In the genomic region with DNA sequence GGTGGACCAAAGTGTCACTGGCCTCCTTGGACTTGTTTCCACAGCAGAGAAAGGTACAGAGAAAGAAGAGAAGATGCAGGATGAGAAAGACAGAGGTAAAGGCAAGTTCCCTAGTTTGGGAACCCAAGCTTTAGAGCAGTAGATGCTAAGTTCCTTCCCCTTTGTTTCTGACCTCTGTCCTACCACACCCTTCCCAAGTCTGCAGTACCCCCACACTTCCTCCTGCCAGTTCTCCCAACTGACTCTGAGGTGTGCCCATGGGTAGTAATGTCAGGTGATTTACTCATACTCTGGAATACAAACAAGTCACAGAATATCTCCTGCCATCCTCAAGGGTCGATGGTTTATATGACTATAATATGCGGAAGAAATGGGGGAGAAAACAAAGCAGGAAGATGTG, we compare ENCODE assay signal across 21 mouse cellular contexts. TPM values are rescaled to one million over a fixed set of nuclear protein-coding genes. Genes with fewer than 3 reads are reported as not detected.
DNase-seq lines count a peak whose midpoint lies in the region; ATAC-seq and TF ChIP-seq lines count a peak whose summit lies in the region.
"Had no signal": no experiment of that assay in that cellular context is flagged by ENCODE, and none has a peak within 500 bp of the region (broad histone marks: within the 10 kb centered on the region; RNA-seq: fewer than 3 reads in every experiment).

No protein-coding gene starts in this region.

- H3K9ac ChIP-seq in intestine, embryonic 15.5 days: no peak overlapping the region
- H3K9ac ChIP-seq: embryonic facial prominence, embryonic 15.5 days; forebrain, embryonic 15.5 days; heart, embryonic 12.5 days had no signal

- no peaks in the 10 kb centered on the region for H3K9me3 ChIP-seq in intestine, embryonic 15.5 days
- H3K9me3 ChIP-seq: embryonic facial prominence, embryonic 15.5 days; forebrain, embryonic 10.5 days; forebrain, embryonic 15.5 days; heart, embryonic 12.5 days; hindbrain, embryonic 10.5 days had no signal

- peaks cover 17% of the 10 kb centered on the region for H3K4me1 ChIP-seq in bone marrow, adult 2 months (ENCODE audit: control insufficient read depth, insufficient read depth, low read length)
- H3K4me1 ChIP-seq in intestine, embryonic 15.5 days (replicated peaks): peaks cover 40% of the 10 kb centered on the region
- H3K4me1 ChIP-seq in small intestine, adult 2 months (ENCODE audit: control insufficient read depth, insufficient read depth, insufficient read length, low read length): peaks cover 31% of the 10 kb centered on the region

- TF ChIP-seq POLR2A in bone marrow, adult 2 months (IDR thresholded peaks at IDR 0.05; ENCODE audit: borderline replicate concordance, control insufficient read depth, low read depth, low read length): no peak
- TF ChIP-seq POLR2A in small intestine, adult 2 months (IDR thresholded peaks at IDR 0.05; ENCODE audit: low read depth, low read length): no peak

- whole genome bisulfite sequencing in bone marrow, adult 2 months: 51% methylated on average over 2 of the region's 2 CpGs
- 83% methylated on average over 2 of the region's 2 CpGs for WGBS in intestine, embryonic 15.5 days
- WGBS in small intestine, adult 2 months: 36% methylated on average over 2 of the region's 2 CpGs

- H3K27ac ChIP-seq in bone marrow, adult 2 months (ENCODE audit: control insufficient read depth, insufficient read depth, low read depth, low read length, poor library complexity): peak overlapping the region; percentile 55
- H3K27ac ChIP-seq in intestine, embryonic 15.5 days: no peak overlapping the region
- peak overlapping the region; percentile 76 for H3K27ac ChIP-seq in small intestine, adult 2 months (ENCODE audit: insufficient read depth, low read depth, low read length)
- H3K27ac ChIP-seq: embryonic facial prominence, embryonic 15.5 days; forebrain, embryonic 10.5 days; forebrain, embryonic 15.5 days; hindbrain, embryonic 10.5 days had no signal

- TF ChIP-seq CTCF in bone marrow, adult 2 months (IDR thresholded peaks at IDR 0.05; ENCODE audit: control insufficient read depth, insufficient read depth, low read length): no peak
- no peak for TF ChIP-seq CTCF in small intestine, adult 2 months (IDR thresholded peaks at IDR 0.05; ENCODE audit: extremely low read depth, insufficient read length, insufficient replicate concordance, low read depth, low read length)

- no peak for DNase-seq in gastrocnemius, postnatal 25 days
- no peak for DNase-seq in T-cell, adult 2 months (ENCODE audit: low spot score)
- DNase-seq: adrenal gland, postnatal 10 days; cerebellum, adult 18-20 months; cerebellum, adult 9-11 months; embryo, embryonic 11 days; gastrocnemius, postnatal 10 days had no signal

- no peak overlapping the region for H3K4me3 ChIP-seq in bone marrow, adult 2 months (replicated peaks; ENCODE audit: control insufficient read depth, low read depth, low read length)
- no peak overlapping the region for H3K4me3 ChIP-seq in intestine, embryonic 15.5 days (replicated peaks)
- H3K4me3 ChIP-seq in small intestine, adult 2 months (ENCODE audit: low read depth, low read length): no peak overlapping the region
- H3K4me3 ChIP-seq: embryonic facial prominence, embryonic 15.5 days; erythroblast, embryonic 14.5 days; forebrain, embryonic 10.5 days; forebrain, embryonic 15.5 days; heart, embryonic 12.5 days; hindbrain, embryonic 10.5 days had no signal

- peak; percentile 34; the same call in 1 of the 2 replicates for ATAC-seq in intestine, embryonic 15.5 days
- peak; percentile 65 for ATAC-seq in megakaryocyte, adult 5-6 weeks (ENCODE audit: poor library complexity, severe bottlenecking)
- ATAC-seq in megakaryocyte-erythroid progenitor cell, adult 5-6 weeks (replicated peaks; ENCODE audit: low FRiP score, low TSS enrichment, poor library complexity, severe bottlenecking): no peak
- ATAC-seq: forebrain, embryonic 15.5 days; hindbrain, embryonic 16.5 days; inflammation-experienced regulatory T-cells, adult 6 months had no signal

- no peaks in the 10 kb centered on the region for H3K27me3 ChIP-seq in intestine, embryonic 15.5 days (replicated peaks)
- H3K27me3 ChIP-seq in small intestine, adult 2 months (ENCODE audit: control insufficient read depth, insufficient read depth, low read length): no peaks in the 10 kb centered on the region
- H3K27me3 ChIP-seq: CH12.LX; embryonic facial prominence, embryonic 15.5 days; forebrain, embryonic 15.5 days; heart, embryonic 12.5 days had no signal

- no peak overlapping the region; the same call in 1 of the 2 replicates for H3K4me2 ChIP-seq in intestine, embryonic 15.5 days (replicated peaks)
- H3K4me2 ChIP-seq: embryonic facial prominence, embryonic 15.5 days; forebrain, embryonic 15.5 days; heart, embryonic 12.5 days had no signal

- no peaks in the 10 kb centered on the region for H3K36me3 ChIP-seq in intestine, embryonic 15.5 days
- H3K36me3 ChIP-seq in small intestine, adult 2 months (ENCODE audit: control insufficient read depth, insufficient read depth, low read length): no peaks in the 10 kb centered on the region
- H3K36me3 ChIP-seq: heart, embryonic 12.5 days had no signal

RNA-seq across cellular contexts. Expression of gene Dnmt3a, which starts 29.8 kb away (rescaled TPM):
- 26.8 and 41.5 TPM in 2 replicates for polyA plus RNA-seq in bone marrow, adult 2 months (2011; ENCODE audit: insufficient read depth, insufficient read length, low replicate concordance, missing spikeins)
- polyA plus RNA-seq in intestine, embryonic 15.5 days (2015; fragmentation: Nextera tagmentation; extraction: Ambion mirVana): 114 and 120 TPM in 2 replicates
- total RNA-seq in megakaryocyte, adult 5-6 weeks (2015): 3.5 and 5.5 TPM in 2 replicates
- total RNA-seq in megakaryocyte, adult 5-6 weeks (2017): 5.3 and 13.8 TPM in 2 replicates
- polyA plus RNA-seq in small intestine, adult 2 months (2012; rRNA removed): 5.2 and 10.2 TPM in 2 replicates
- total RNA-seq in gastrocnemius, postnatal 25 days (2021): 100 to 1,000 TPM; 107 to 110 TPM
- total RNA-seq in megakaryocyte-erythroid progenitor cell, adult 5-6 weeks (2014; fragmentation: Nextera tagmentation): 13.4 and 30.0 TPM in 2 replicates
- 10.7 and 16.8 TPM in 2 replicates for total RNA-seq in megakaryocyte-erythroid progenitor cell, adult 5-6 weeks (2017)
